Mouse (Mus musculus) neural tube, embryonic 11.5 days (tissue): Measurements from ENCODE around the gene Tmem9b. TPM values are rescaled to one million over a fixed set of nuclear protein-coding genes. Genes with fewer than 3 reads are reported as not detected.

Experiments used
- ATAC-seq: fragments of 200-750 bp; cut with Nextera tagmentation; 2 replicates; pipeline ENCODE4 v1.8.0; 2017; ENCODE audit warnings: moderate number of reproducible peaks, mild to moderate bottlenecking, moderate TSS enrichment, moderate library complexity; ENCODE audit not compliant: insufficient read depth, low FRiP score, low TSS enrichment
- DNase-seq: peaks from one replicate; pipeline ENCODE4 v3.0.0-alpha.2; 2015; ENCODE audit warnings: low spot score
- H3K27ac ChIP-seq: fragments of 300-500 bp; sonication (generic); 2 replicates; pipeline ENCODE4 v1.5.1; 2014; ENCODE audit warnings: low read depth, mild to moderate bottlenecking, low read length
- H3K27me3 ChIP-seq: fragments of 300-500 bp; sonication (generic); 2 replicates; pipeline ENCODE4 v1.6.1; 2014; ENCODE audit warnings: mild to moderate bottlenecking, low read length, mixed read lengths; ENCODE audit not compliant: control insufficient read depth, insufficient read depth
- H3K36me3 ChIP-seq: fragments of 300-500 bp; sonication (generic); 2 replicates; pipeline ENCODE4 v1.6.1; 2014; ENCODE audit warnings: mild to moderate bottlenecking, low read length, moderate library complexity, mixed read lengths; ENCODE audit not compliant: control insufficient read depth, insufficient read depth
- H3K4me1 ChIP-seq: fragments of 300-500 bp; sonication (generic); 2 replicates; pipeline ENCODE4 v1.6.1; 2014; ENCODE audit warnings: low read length, mixed read lengths; ENCODE audit not compliant: control insufficient read depth, insufficient read depth
- H3K4me2 ChIP-seq: fragments of 300-500 bp; sonication (generic); 2 replicates; pipeline ENCODE4 v1.6.1; 2014; ENCODE audit warnings: low read depth, mild to moderate bottlenecking, moderate library complexity
- H3K4me3 ChIP-seq: fragments of 300-500 bp; sonication (generic); 2 replicates; pipeline ENCODE4 v1.5.1; 2014; ENCODE audit warnings: low read depth, low read length
- H3K9ac ChIP-seq: fragments of 300-500 bp; sonication (generic); 2 replicates; pipeline ENCODE4 v1.6.1; 2014; ENCODE audit warnings: mild to moderate bottlenecking, low read length
- H3K9me3 ChIP-seq: fragments of 300-500 bp; sonication (generic); 2 replicates; pipeline ENCODE4 v1.6.1; 2016; ENCODE audit warnings: low read length; ENCODE audit not compliant: control insufficient read depth
- WGBS: fragments of 180-500 bp; shearing (Covaris S2); extraction: QIAGEN DNeasy Blood & Tissue Kit; methylation state at CpG from one replicate; pipeline ENCODE4 v1.1.7; 2014; 5-methylcytosine and 5-hydroxymethylcytosine counted together
- polyA plus RNA-seq: library from polyadenylated mRNA; unstranded; fragments of >200 nt; fragmentation: Nextera tagmentation; extraction: Ambion mirVana; gene quantifications from 2 replicates; pipeline ENCODE4 v1.2.1, GENCODE M21; 2014

The Tmem9b gene
- 60.0 and 62.5 TPM in 2 replicates for polyA plus RNA-seq

GRCm38 (mm10) chr7:109752008-109752925 lies at the start of gene Tmem9b:
Tmem9b (minus strand) TSS chr7:109752875.
- Histone ChIP-seq H3K4me3 (peak within 1 kb of the TSS; percentile 85), H3K36me3 (no peaks in the 10 kb centered on the region), H3K4me1 (no peaks in the 10 kb centered on the region), H3K4me2 (peak within 1 kb of the TSS; percentile 92), H3K9ac (peak within 1 kb of the TSS; percentile 92), H3K9me3 (no peaks in the 10 kb centered on the region), H3K27ac (peak within 1 kb of the TSS; percentile 60), H3K27me3 (no peaks in the 10 kb centered on the region)
- under 1% methylated on average over 63 of the region's 74 CpGs for WGBS
- ATAC-seq (peak; percentile 88), DNase-seq (peak; percentile 84)

DNA sequence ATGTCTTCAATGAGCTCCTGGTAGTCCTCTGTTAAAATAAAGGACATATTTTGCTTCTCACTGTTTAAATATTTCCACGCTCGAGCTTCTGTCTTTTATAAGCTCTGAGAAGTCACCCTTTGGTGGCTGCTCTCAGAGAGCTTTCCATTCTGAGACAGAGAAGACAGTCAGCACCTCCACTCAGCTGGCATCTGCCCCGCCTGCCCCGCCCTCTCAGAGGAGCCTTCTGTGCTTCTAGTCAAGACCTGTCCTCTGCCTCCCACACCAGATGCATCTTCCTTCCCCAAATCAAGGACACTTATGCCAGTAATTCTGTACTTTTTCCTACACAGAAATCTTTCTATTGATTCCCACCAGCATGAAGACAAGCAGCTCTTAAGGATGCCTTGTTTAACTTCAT lies 48.0 kb upstream of the Tmem9b start:
- no peaks in the 10 kb centered on the region for H3K9me3 ChIP-seq
- H3K9ac ChIP-seq = no peak overlapping the region
- no peak for DNase-seq
- no peak overlapping the region for H3K4me2 ChIP-seq
- no peak overlapping the region for H3K4me3 ChIP-seq
- ATAC-seq = no peak
- no peaks in the 10 kb centered on the region for H3K4me1 ChIP-seq
- H3K27ac ChIP-seq = no peak overlapping the region
- H3K36me3 ChIP-seq = 0 out of 2 replicates have a peak, but pooled peaks cover 2% of the 10 kb centered on the region
- no peaks in the 10 kb centered on the region for H3K27me3 ChIP-seq
- 91% methylated on average over 4 of the region's 4 CpGs for WGBS

GRCm38 (mm10) chr7:109799168-109799567 lies 46.5 kb upstream of the Tmem9b start:
- no peak overlapping the region for H3K27ac ChIP-seq
- no peak for ATAC-seq
- 92% methylated on average over 11 of the region's 11 CpGs for WGBS
- no peak overlapping the region for H3K4me3 ChIP-seq
- H3K9me3 ChIP-seq = no peaks in the 10 kb centered on the region
- H3K4me2 ChIP-seq = no peak overlapping the region
- H3K9ac ChIP-seq = no peak overlapping the region
- DNase-seq = no peak
- H3K36me3 ChIP-seq = 0 out of 2 replicates have a peak, but pooled peaks cover 2% of the 10 kb centered on the region
- no peaks in the 10 kb centered on the region for H3K27me3 ChIP-seq
- no peaks in the 10 kb centered on the region for H3K4me1 ChIP-seq

GRCm38 (mm10) chr7:109795564-109795963 lies 42.9 kb upstream of the Tmem9b start:
- no peak overlapping the region for H3K4me2 ChIP-seq
- H3K36me3 ChIP-seq = no peaks in the 10 kb centered on the region
- 87% methylated on average over 5 of the region's 5 CpGs for WGBS
- no peaks in the 10 kb centered on the region for H3K27me3 ChIP-seq
- H3K4me3 ChIP-seq = no peak overlapping the region
- no peak for DNase-seq
- H3K9ac ChIP-seq = no peak overlapping the region
- ATAC-seq = no peak
- H3K27ac ChIP-seq = no peak overlapping the region
- no peaks in the 10 kb centered on the region for H3K9me3 ChIP-seq
- no peaks in the 10 kb centered on the region for H3K4me1 ChIP-seq

GRCm38 (mm10) chr7:109794556-109794955 lies 41.9 kb upstream of the Tmem9b start:
- WGBS = 77% methylated on average over 2 of the region's 2 CpGs
- Histone ChIP-seq H3K36me3 (no peaks in the 10 kb centered on the region), H3K9me3 (no peaks in the 10 kb centered on the region), H3K9ac (no peak overlapping the region), H3K4me1 (no peaks in the 10 kb centered on the region), H3K27me3 (no peaks in the 10 kb centered on the region), H3K27ac (no peak overlapping the region), H3K4me2 (no peak overlapping the region), H3K4me3 (no peak overlapping the region)
- ATAC-seq (no peak), DNase-seq (no peak)

DNA sequence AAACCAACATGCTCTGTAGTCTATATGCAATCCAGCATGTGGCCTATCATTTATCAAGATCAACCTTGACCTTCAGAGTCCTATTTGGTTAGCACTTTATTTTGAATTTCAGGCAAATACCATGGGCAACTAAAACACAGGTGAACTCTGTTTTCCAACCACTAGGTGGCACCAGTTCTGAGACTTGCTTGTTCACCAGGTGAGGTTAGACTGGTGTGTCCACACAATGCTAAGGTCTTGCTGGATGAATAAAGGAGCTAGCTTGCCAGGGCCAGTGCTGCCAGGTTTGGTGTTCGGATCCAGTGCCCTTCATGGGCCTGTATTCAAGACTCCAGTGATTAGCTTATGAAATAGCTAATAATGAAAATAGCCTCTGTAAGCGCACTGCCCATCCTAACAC lies 40.1 kb upstream of the Tmem9b start:
- no peak overlapping the region for H3K9ac ChIP-seq
- no peaks in the 10 kb centered on the region for H3K9me3 ChIP-seq
- 75% methylated on average over 2 of the region's 2 CpGs for WGBS
- no peak for ATAC-seq
- no peak overlapping the region for H3K4me3 ChIP-seq
- H3K4me2 ChIP-seq = no peak overlapping the region
- no peaks in the 10 kb centered on the region for H3K4me1 ChIP-seq
- DNase-seq = peak; percentile 39
- no peak overlapping the region for H3K27ac ChIP-seq
- H3K27me3 ChIP-seq = no peaks in the 10 kb centered on the region
- H3K36me3 ChIP-seq = no peaks in the 10 kb centered on the region

GRCm38 (mm10) chr7:109790818-109791217 lies 38.1 kb upstream of the Tmem9b start:
- Histone ChIP-seq H3K4me1 (no peaks in the 10 kb centered on the region), H3K27ac (no peak overlapping the region), H3K9ac (no peak overlapping the region), H3K27me3 (no peaks in the 10 kb centered on the region), H3K9me3 (no peaks in the 10 kb centered on the region), H3K4me3 (no peak overlapping the region), H3K4me2 (no peak overlapping the region), H3K36me3 (no peaks in the 10 kb centered on the region)
- ATAC-seq (no peak), DNase-seq (no peak)
- 82% methylated on average over 3 of the region's 3 CpGs for WGBS

DNA sequence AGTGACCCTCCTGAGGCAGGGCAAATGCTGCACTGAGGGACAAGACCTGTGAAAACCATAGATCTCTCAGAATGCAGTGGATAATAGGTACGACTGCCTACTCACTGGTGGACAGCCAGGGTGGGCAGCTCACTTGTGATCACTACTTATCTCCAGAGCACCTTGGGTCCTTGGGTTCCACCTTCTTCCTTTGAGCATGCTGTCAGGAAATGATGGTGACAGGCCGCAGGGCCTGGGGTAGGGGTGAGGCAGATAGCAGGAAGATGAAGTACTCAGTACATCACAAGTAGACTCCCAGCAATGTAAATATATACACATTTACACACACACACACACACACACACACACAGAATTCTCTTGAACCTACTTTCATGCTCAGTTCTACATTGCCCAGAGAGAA lies 35.2 kb upstream of the Tmem9b start:
- H3K9me3 ChIP-seq = no peaks in the 10 kb centered on the region
- no peaks in the 10 kb centered on the region for H3K36me3 ChIP-seq
- DNase-seq = no peak
- H3K4me1 ChIP-seq = no peaks in the 10 kb centered on the region
- no peak overlapping the region for H3K4me3 ChIP-seq
- no peak overlapping the region for H3K4me2 ChIP-seq
- no peak overlapping the region for H3K27ac ChIP-seq
- peaks cover 6% of the 10 kb centered on the region; the same call in 1 of the 2 replicates for H3K27me3 ChIP-seq
- H3K9ac ChIP-seq = no peak overlapping the region
- no peak for ATAC-seq
- WGBS = 87% methylated on average over 2 of the region's 2 CpGs

DNA sequence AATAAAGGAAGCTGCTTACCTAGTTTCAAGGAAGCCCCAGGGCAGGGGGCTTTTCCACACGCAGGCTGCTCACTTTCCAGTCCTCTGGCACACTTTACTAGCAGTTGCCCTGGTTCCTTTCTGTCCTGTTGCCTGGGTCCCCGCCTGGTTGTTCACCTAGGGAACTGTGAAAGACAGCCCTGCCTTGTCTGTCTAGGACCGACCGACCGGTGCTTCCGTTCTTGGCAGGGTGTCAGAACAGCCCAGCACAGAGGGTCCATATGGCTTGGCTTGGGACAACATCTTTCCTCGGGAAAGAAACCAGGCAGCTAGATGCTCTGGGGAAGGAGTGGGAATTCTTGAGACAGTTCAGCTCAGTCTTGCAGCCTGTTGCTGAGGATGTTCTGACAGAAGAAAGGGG lies 30.6 kb upstream of the Tmem9b start:
- Histone ChIP-seq H3K36me3 (no peaks in the 10 kb centered on the region), H3K4me2 (no peak overlapping the region), H3K27ac (no peak overlapping the region), H3K4me3 (no peak overlapping the region), H3K27me3 (peaks cover 28% of the 10 kb centered on the region), H3K9ac (no peak overlapping the region), H3K4me1 (peaks cover 3% of the 10 kb centered on the region; the same call in 1 of the 2 replicates), H3K9me3 (no peaks in the 10 kb centered on the region)
- WGBS = 56% methylated on average over 7 of the region's 7 CpGs
- ATAC-seq (no peak), DNase-seq (no peak)
